Mouse (Mus musculus): ENCODE measurements around the gene Fbln7. TPM values are rescaled to one million over a fixed set of nuclear protein-coding genes. Genes with fewer than 3 reads are reported as not detected.

Fbln7 gene
- polyA plus RNA-seq, 1 experiment from 2014 or later = 3.4 TPM

DNA sequence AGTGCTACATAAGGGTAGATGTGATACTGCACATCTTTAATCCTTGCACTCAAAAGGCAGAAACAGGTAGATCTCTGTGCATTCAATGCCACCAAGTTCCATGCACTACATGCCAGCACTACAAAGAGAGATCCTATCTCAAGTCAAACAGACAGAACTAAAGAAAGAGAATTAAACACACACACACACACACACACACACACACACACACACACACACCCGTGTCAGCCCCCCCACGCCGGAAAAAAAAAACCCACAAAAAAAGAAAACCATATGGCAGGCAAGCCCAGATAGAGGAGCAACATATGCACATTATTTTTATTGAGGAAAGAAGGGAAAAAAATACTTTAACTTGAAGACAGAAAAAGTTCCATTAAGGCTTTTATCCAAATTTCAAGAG, 65.7 kb downstream of the Fbln7 start:
- H3K4me3 ChIP-seq = no peak overlapping the region
- H3K36me3 ChIP-seq = peaks cover 19% of the 10 kb centered on the region; the same call in 1 of the 2 replicates
- H3K9ac ChIP-seq = no peak overlapping the region
- no peaks in the 10 kb centered on the region for H3K4me1 ChIP-seq
- no peaks in the 10 kb centered on the region for H3K27me3 ChIP-seq
- no peak for ATAC-seq (ENCODE audit: insufficient number of reproducible peaks, insufficient read depth, low FRiP score, low TSS enrichment)
- H3K27ac ChIP-seq = no peak overlapping the region
- no peaks in the 10 kb centered on the region for H3K9me3 ChIP-seq
- H3K4me2 ChIP-seq (replicated peaks) = no peak overlapping the region
- 67% methylated on average over 3 of the region's 3 CpGs for WGBS

DNA sequence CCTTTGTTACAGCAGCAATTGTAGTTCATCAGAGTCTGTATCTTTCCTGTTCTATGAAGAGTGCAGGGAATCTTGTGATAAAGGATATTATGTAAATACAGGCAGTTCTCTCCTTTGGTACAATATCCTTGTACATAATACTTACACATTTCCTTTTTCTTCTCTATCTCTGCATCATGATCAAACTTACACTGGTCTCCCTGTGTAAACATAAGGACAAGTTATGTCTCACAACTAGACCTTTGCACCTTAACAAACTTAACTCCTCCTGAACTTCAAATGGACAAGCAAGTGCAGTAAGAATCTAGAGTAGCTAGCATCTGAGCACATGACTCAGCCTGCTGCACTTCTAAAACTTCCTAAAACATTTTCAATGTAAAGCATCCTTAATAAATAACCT, 67.9 kb downstream of the Fbln7 start:
- Histone ChIP-seq H3K4me3 (no peak overlapping the region), H3K27ac (no peak overlapping the region), H3K4me2 (replicated peaks) (no peak overlapping the region), H3K9me3 (no peaks in the 10 kb centered on the region), H3K9ac (no peak overlapping the region), H3K27me3 (no peaks in the 10 kb centered on the region), H3K36me3 (peaks cover 21% of the 10 kb centered on the region; the same call in 1 of the 2 replicates), H3K4me1 (no peaks in the 10 kb centered on the region)
- no peak for ATAC-seq (ENCODE audit: insufficient number of reproducible peaks, insufficient read depth, low FRiP score, low TSS enrichment)

DNA sequence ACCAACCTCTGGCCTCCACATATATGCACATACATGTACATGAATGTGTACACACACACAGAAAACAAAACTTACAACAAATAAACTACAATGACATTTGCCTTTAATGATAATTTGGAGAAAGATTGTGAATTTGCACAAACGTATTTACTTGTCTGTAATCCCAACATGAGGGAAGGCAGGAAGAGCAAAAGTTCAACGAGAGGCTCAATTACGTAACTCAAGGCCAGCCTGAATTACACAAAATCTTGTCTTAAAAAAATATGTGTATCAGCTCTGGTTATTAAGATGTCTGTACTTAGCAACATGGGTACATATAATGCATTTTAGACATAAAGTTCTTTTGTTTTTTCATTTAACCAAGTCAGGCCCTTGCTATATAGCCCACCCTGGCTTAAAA, 73.5 kb downstream of the Fbln7 start:
- H3K9me3 ChIP-seq = no peaks in the 10 kb centered on the region
- H3K4me1 ChIP-seq = no peaks in the 10 kb centered on the region
- no peaks in the 10 kb centered on the region for H3K27me3 ChIP-seq
- H3K36me3 ChIP-seq = peaks cover 4% of the 10 kb centered on the region; the same call in 1 of the 2 replicates
- no peak overlapping the region for H3K4me2 ChIP-seq (replicated peaks)
- H3K4me3 ChIP-seq = no peak overlapping the region
- no peak overlapping the region for H3K9ac ChIP-seq
- H3K27ac ChIP-seq = no peak overlapping the region
- no peak for ATAC-seq (ENCODE audit: insufficient number of reproducible peaks, insufficient read depth, low FRiP score, low TSS enrichment)
- 78% methylated on average over 3 of the region's 3 CpGs for WGBS

DNA sequence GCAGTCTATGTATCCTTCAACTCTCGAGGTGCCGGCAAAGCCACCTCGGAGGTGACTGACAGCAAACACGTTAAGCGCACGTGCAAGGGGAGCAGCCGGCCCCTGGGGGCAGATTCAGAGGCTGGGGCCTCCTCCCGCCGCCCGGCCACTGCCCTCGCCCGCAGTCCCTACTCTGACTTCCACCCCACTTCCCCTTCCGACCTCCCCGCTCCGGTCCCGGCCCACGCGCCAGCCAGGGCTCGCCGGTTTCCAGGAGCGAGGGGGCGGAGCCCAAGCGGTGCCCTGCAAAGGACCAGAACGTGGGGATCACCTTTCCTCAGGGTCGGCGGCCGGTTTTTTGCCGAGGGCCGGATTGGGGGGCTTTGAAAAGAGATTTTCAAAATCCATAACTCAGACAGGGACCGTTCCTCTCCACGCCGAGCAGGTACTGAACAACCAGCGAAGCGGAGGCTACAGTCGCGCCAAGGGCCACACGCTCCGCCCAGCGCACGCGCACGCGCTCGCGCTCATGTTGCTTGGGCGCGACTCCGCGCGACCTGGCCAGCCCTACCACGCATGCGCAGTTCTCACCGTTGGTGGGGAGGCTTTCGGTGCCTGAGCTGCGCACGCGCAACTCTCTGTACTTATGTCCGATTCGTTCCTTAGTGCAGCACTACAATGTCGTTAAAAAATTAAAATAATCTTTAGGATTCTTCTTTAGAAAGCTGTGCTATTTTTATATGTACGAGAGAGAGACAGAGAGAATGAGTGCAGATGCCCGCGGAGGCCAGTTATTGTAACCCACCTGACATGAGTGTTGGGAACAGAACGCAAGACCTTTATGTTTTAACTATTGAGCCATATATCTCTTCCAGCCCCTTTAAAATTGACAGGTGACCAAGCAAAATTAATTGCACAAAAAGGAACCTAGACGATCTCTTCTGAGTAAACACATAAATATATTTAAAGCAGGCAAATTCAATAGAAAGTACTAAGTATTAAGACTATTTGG, 81.1 kb downstream of the Fbln7 start, which contains the start of gene Zc3h8:
Gene Zc3h8 (minus strand): TSS at position 540 of the 991 bp plus-strand sequence.
- H3K9me3 ChIP-seq = no peaks in the 10 kb centered on the region
- 2% methylated on average over 65 of the region's 65 CpGs for WGBS
- ATAC-seq (ENCODE audit: insufficient number of reproducible peaks, insufficient read depth, low FRiP score, low TSS enrichment) = peak; percentile 81

More for the DNA sequence above, 81.1 kb downstream of the Fbln7 start, which contains the start of gene Zc3h8:
- H3K4me1 ChIP-seq = peaks cover 4% of the 10 kb centered on the region; the same call in 1 of the 2 replicates
- H3K4me2 ChIP-seq (replicated peaks) = peak within 1 kb of the TSS; percentile 74
- H3K9ac ChIP-seq = peak within 1 kb of the TSS; percentile 77
- H3K27ac ChIP-seq = peak within 1 kb of the TSS; percentile 91
- H3K4me3 ChIP-seq = peak within 1 kb of the TSS; percentile 79
- no peaks in the 10 kb centered on the region for H3K27me3 ChIP-seq
- no peaks in the 10 kb centered on the region for H3K36me3 ChIP-seq

Small RNA genes within 50 kb of the gene (microRNA-seq; reads per million reads assigned to microRNA genes)
- not detected for gene Gm22859

Other genes starting within 250 kb of the Fbln7 start
- gene Anapc1, start 175.6 kb upstream of the Fbln7 start, polyA plus RNA-seq (2016; fragmentation: Nextera tagmentation; extraction: Ambion mirVana) = 84.0 and 86.6 TPM in 2 replicates
- gene Mertk, start 164.0 kb upstream of the Fbln7 start, polyA plus RNA-seq (2016; fragmentation: Nextera tagmentation; extraction: Ambion mirVana) = 14.0 and 15.0 TPM in 2 replicates
- 30.4 and 31.2 TPM in 2 replicates for gene Tmem87b, start 44.9 kb upstream of the Fbln7 start, polyA plus RNA-seq (2016; fragmentation: Nextera tagmentation; extraction: Ambion mirVana)
- gene Zc3h8, start 81.1 kb downstream of the Fbln7 start, polyA plus RNA-seq (2016; fragmentation: Nextera tagmentation; extraction: Ambion mirVana) = 7.6 and 9.2 TPM in 2 replicates
- gene Zc3h6, start 104.4 kb downstream of the Fbln7 start, polyA plus RNA-seq (2016; fragmentation: Nextera tagmentation; extraction: Ambion mirVana) = 2.9 and 3.3 TPM in 2 replicates
- 31.3 and 33.6 TPM in 2 replicates for gene Gm10762, start 104.7 kb downstream of the Fbln7 start, polyA plus RNA-seq (2016; fragmentation: Nextera tagmentation; extraction: Ambion mirVana)
- gene Vinac1, start 185.2 kb downstream of the Fbln7 start, polyA plus RNA-seq (2016; fragmentation: Nextera tagmentation; extraction: Ambion mirVana) = 0.08 and 0.13 TPM in 2 replicates
- 19.3 and 20.9 TPM in 2 replicates for gene Ttl, start 203.0 kb downstream of the Fbln7 start, polyA plus RNA-seq (2016; fragmentation: Nextera tagmentation; extraction: Ambion mirVana)
- gene Polr1b, start 238.0 kb downstream of the Fbln7 start, polyA plus RNA-seq (2016; fragmentation: Nextera tagmentation; extraction: Ambion mirVana) = 33.2 and 33.6 TPM in 2 replicates